Mouse (Mus musculus): Measurements from ENCODE around the gene Alox8. TPM values are rescaled to one million over a fixed set of nuclear protein-coding genes. Genes with fewer than 3 reads are reported as not detected.

Gene Alox8
- total and polyA plus RNA-seq, 2 experiments from 2014 or later, result 0.86 to 3.0 TPM

DNA sequence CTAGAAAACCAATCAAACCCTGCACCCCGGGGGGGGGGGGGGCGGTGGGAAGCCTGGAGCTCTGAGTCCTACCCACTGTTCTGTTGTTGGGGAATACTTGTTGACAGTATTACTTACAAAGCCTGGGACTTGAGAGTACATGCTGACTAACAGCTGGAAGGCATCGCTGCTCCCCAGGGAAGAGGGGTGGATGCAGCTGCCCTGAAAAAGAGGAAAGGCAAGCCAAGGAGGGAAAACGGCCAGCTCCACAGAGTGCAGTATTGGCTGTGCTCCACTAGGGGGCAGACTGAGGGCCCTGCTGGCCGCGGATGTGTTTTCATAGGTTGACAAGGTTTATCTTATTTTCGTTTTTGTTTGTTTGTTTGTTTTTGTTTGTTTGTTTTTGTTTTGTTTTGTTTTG is 26.0 kb downstream of the Alox8 start:
- TF ChIP-seq CTCF (IDR thresholded peaks at IDR 0.05; ENCODE audit: low read depth) (peak; percentile 78), EP300 (IDR thresholded peaks at IDR 0.05; ENCODE audit: low read depth) (no peak)
- no peak overlapping the region for H3K4me2 ChIP-seq (ENCODE audit: low read depth, low read length)
- DNase-seq (ENCODE audit: low spot score) (peak; percentile 36), ATAC-seq (ENCODE audit: insufficient read depth, low read depth) (peak; percentile 41; the same call in 1 of the 2 replicates)
- no peak overlapping the region for H3K9ac ChIP-seq (replicated peaks; ENCODE audit: low read depth, low read length)
- no peak overlapping the region for H3K4me3 ChIP-seq (ENCODE audit: low read depth, low read length)
- H3K9me3 ChIP-seq (replicated peaks; ENCODE audit: control insufficient read depth, low read length), result no peaks in the 10 kb centered on the region
- no peaks in the 10 kb centered on the region for H3K4me1 ChIP-seq (ENCODE audit: control insufficient read depth, insufficient read depth)
- 28% methylated on average over 7 of the region's 7 CpGs for WGBS
- no peaks in the 10 kb centered on the region for H3K36me3 ChIP-seq (replicated peaks; ENCODE audit: control insufficient read depth, insufficient read depth, low read length)
- H3K27me3 ChIP-seq (ENCODE audit: control insufficient read depth, insufficient read depth, low read length), result 0 out of 2 replicates have a peak, but pooled peaks cover 2% of the 10 kb centered on the region
- no peak overlapping the region for H3K27ac ChIP-seq (ENCODE audit: low read depth)

- H3K4me1 ChIP-seq (ENCODE audit: control insufficient read depth, insufficient read depth), result no peaks in the 10 kb centered on the region
- H3K9ac ChIP-seq (replicated peaks; ENCODE audit: low read depth, low read length), result no peak overlapping the region
- no peak overlapping the region for H3K4me3 ChIP-seq (ENCODE audit: low read depth, low read length)
- no peaks in the 10 kb centered on the region for H3K9me3 ChIP-seq (replicated peaks; ENCODE audit: control insufficient read depth, low read length)
- ATAC-seq (ENCODE audit: insufficient read depth, low read depth), result no peak
- 68% methylated on average over 12 of the region's 12 CpGs for WGBS
- no peak for DNase-seq (ENCODE audit: low spot score)
- no peak overlapping the region for H3K4me2 ChIP-seq (ENCODE audit: low read depth, low read length)
- H3K27ac ChIP-seq (ENCODE audit: low read depth), result no peak overlapping the region
- TF ChIP-seq EP300 (IDR thresholded peaks at IDR 0.05; ENCODE audit: low read depth), result no peak
- no peak for TF ChIP-seq CTCF (IDR thresholded peaks at IDR 0.05; ENCODE audit: low read depth)
- peaks cover 16% of the 10 kb centered on the region; the same call in 1 of the 2 replicates for H3K27me3 ChIP-seq (ENCODE audit: control insufficient read depth, insufficient read depth, low read length)
- no peaks in the 10 kb centered on the region for H3K36me3 ChIP-seq (replicated peaks; ENCODE audit: control insufficient read depth, insufficient read depth, low read length)
These were observed 28.3 kb downstream of the Alox8 start for GRCm38 (mm10) chr11:69169313-69169712.

DNA sequence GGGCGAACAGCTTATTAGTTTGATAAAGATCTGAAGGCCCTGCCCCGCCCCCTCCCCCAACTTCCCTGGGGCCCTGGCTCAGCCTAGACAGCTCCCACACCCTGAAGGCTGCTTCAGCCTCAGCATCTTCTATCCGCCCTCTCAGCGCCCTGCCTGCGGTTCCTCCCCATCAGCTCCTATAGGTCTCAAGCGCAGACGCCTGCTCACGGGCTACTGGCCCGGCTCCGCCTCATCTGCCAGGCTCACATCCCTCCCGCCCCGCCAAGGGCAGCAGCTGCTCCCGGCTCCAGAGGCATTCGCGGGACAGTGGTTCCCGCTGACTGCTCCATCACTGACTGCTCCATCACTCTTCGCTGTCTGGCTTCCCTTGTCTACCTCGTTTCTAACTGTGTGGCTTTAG is 40.8 kb downstream of the Alox8 start, which contains the start of gene Alox12b:
Alox12b (plus strand) TSS at position 190 of the 400 bp plus-strand sequence.
- Histone ChIP-seq H3K27ac (ENCODE audit: low read depth) (no peak within 1 kb of the TSS), H3K9me3 (replicated peaks; ENCODE audit: control insufficient read depth, low read length) (no peaks in the 10 kb centered on the region), H3K4me2 (ENCODE audit: low read depth, low read length) (no peak within 1 kb of the TSS), H3K9ac (replicated peaks; ENCODE audit: low read depth, low read length) (no peak within 1 kb of the TSS), H3K4me3 (ENCODE audit: low read depth, low read length) (no peak within 1 kb of the TSS), H3K36me3 (replicated peaks; ENCODE audit: control insufficient read depth, insufficient read depth, low read length) (no peaks in the 10 kb centered on the region), H3K27me3 (ENCODE audit: control insufficient read depth, insufficient read depth, low read length) (peaks cover 44% of the 10 kb centered on the region), H3K4me1 (ENCODE audit: control insufficient read depth, insufficient read depth) (no peaks in the 10 kb centered on the region)
- ATAC-seq (ENCODE audit: insufficient read depth, low read depth) (no peak), DNase-seq (ENCODE audit: low spot score) (peak; percentile 19)
- TF ChIP-seq CTCF (IDR thresholded peaks at IDR 0.05; ENCODE audit: low read depth) (no peak), EP300 (IDR thresholded peaks at IDR 0.05; ENCODE audit: low read depth) (no peak)
- 2% methylated on average over 18 of the region's 18 CpGs for WGBS

DNA sequence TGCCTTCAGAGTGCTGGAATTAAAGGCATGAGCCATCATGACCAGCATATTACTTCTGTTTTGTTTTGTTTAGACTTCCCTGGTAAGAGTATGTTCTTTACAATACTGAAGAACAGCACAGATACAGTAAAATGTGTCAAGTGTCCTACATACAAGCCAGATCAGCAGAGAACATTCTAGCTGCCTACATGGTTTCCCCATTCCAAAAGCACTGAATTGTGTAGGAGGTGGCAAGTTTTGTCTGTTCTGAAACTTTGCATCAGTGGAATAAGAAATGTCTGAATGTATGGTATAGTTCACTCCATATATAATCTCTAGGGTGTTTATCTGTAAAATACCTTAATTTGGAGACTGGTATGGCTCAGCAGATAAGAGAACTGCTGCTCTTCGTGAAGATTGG is 42.3 kb downstream of the Alox8 start:
- TF ChIP-seq EP300 (IDR thresholded peaks at IDR 0.05; ENCODE audit: low read depth), result no peak
- TF ChIP-seq CTCF (IDR thresholded peaks at IDR 0.05; ENCODE audit: low read depth), result no peak
- no peaks in the 10 kb centered on the region; the same call in 1 of the 2 replicates for H3K4me1 ChIP-seq (ENCODE audit: control insufficient read depth, insufficient read depth)
- no peak for ATAC-seq (ENCODE audit: insufficient read depth, low read depth)
- no peaks in the 10 kb centered on the region for H3K9me3 ChIP-seq (replicated peaks; ENCODE audit: control insufficient read depth, low read length)
- 30% methylated on average over 1 of the region's 1 CpGs for WGBS
- no peak overlapping the region for H3K27ac ChIP-seq (ENCODE audit: low read depth)
- peaks cover 49% of the 10 kb centered on the region for H3K27me3 ChIP-seq (ENCODE audit: control insufficient read depth, insufficient read depth, low read length)
- H3K36me3 ChIP-seq (replicated peaks; ENCODE audit: control insufficient read depth, insufficient read depth, low read length), result no peaks in the 10 kb centered on the region
- no peak overlapping the region for H3K9ac ChIP-seq (replicated peaks; ENCODE audit: low read depth, low read length)
- no peak for DNase-seq (ENCODE audit: low spot score)
- no peak overlapping the region for H3K4me2 ChIP-seq (ENCODE audit: low read depth, low read length)
- H3K4me3 ChIP-seq (ENCODE audit: low read depth, low read length), result no peak overlapping the region

DNA sequence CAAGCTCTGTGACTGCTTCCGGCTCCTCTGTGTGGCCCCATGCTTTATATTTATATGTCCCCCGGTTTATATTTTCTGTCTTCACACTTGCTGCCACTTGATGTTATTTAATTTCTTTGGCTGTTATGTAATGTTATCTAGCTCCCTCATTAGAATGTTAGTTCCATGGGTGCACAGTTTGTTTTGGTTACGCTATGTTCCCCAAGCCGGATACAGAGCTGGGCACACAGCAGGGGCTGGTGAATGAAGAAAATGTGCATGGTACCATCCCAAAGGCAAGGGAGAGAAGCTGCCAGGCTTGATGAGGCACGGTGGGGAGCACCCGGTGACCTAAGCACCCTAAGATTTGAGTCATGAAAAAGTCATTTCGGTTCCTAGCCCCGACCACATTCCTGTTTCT is 43.8 kb downstream of the Alox8 start:
- Histone ChIP-seq H3K27me3 (ENCODE audit: control insufficient read depth, insufficient read depth, low read length) (peaks cover 44% of the 10 kb centered on the region), H3K9ac (replicated peaks; ENCODE audit: low read depth, low read length) (no peak overlapping the region), H3K9me3 (replicated peaks; ENCODE audit: control insufficient read depth, low read length) (no peaks in the 10 kb centered on the region), H3K4me2 (ENCODE audit: low read depth, low read length) (no peak overlapping the region), H3K4me3 (ENCODE audit: low read depth, low read length) (no peak overlapping the region), H3K27ac (ENCODE audit: low read depth) (no peak overlapping the region), H3K36me3 (replicated peaks; ENCODE audit: control insufficient read depth, insufficient read depth, low read length) (no peaks in the 10 kb centered on the region), H3K4me1 (ENCODE audit: control insufficient read depth, insufficient read depth) (no peaks in the 10 kb centered on the region; the same call in 1 of the 2 replicates)
- TF ChIP-seq CTCF (IDR thresholded peaks at IDR 0.05; ENCODE audit: low read depth) (no peak), EP300 (IDR thresholded peaks at IDR 0.05; ENCODE audit: low read depth) (no peak)
- ATAC-seq (ENCODE audit: insufficient read depth, low read depth) (no peak), DNase-seq (ENCODE audit: low spot score) (no peak)
- WGBS, result 74% methylated on average over 8 of the region's 8 CpGs

- Histone ChIP-seq H3K4me1 (ENCODE audit: control insufficient read depth, insufficient read depth) (no peaks in the 10 kb centered on the region; the same call in 1 of the 2 replicates), H3K9me3 (replicated peaks; ENCODE audit: control insufficient read depth, low read length) (no peaks in the 10 kb centered on the region), H3K9ac (replicated peaks; ENCODE audit: low read depth, low read length) (no peak overlapping the region), H3K36me3 (replicated peaks; ENCODE audit: control insufficient read depth, insufficient read depth, low read length) (no peaks in the 10 kb centered on the region), H3K4me3 (ENCODE audit: low read depth, low read length) (no peak overlapping the region), H3K27ac (ENCODE audit: low read depth) (no peak overlapping the region), H3K27me3 (ENCODE audit: control insufficient read depth, insufficient read depth, low read length) (peaks cover 17% of the 10 kb centered on the region), H3K4me2 (ENCODE audit: low read depth, low read length) (peak overlapping the region; percentile 40; the same call in 1 of the 2 replicates)
- WGBS, result 51% methylated on average over 6 of the region's 6 CpGs
- ATAC-seq (ENCODE audit: insufficient read depth, low read depth) (no peak), DNase-seq (ENCODE audit: low spot score) (no peak)
- TF ChIP-seq CTCF (IDR thresholded peaks at IDR 0.05; ENCODE audit: low read depth), result no peak
- no peak for TF ChIP-seq EP300 (IDR thresholded peaks at IDR 0.05; ENCODE audit: low read depth)
These were observed 46.6 kb downstream of the Alox8 start for GRCm38 (mm10) chr11:69151004-69151403.

All from heart, postnatal 0 days (tissue).